Mouse (Mus musculus) MEL (cell line): ENCODE data around the gene Tpcn1.

Experiments
- CHD2 ChIP-seq: IDR thresholded peaks from 2 replicates; pipeline ENCODE4 v1.6.1; 2011; ENCODE audit warnings: low read length, improper control_type of control experiment
- CTCF ChIP-seq, 3 experiments: IDR thresholded peaks in 2 of 3; conservative IDR thresholded peaks in 1 of 3; 2 replicates each; pipeline ENCODE4 v1.5.1; 2011 to 2012; ENCODE audit warnings: low read length in 3 of 3, low read depth in 2 of 3, mild to moderate bottlenecking in 2 of 3, improper control_type of control experiment in 1 of 3, inconsistent platforms in 1 of 3, mixed read lengths in 1 of 3, moderate library complexity in 1 of 3; ENCODE audit not compliant: control insufficient read depth in 1 of 3, insufficient read depth in 1 of 3, poor library complexity in 1 of 3, severe bottlenecking in 1 of 3
- EP300 ChIP-seq, 2 experiments: IDR thresholded peaks; 2 replicates each; pipeline ENCODE4 v1.6.1; 2011; ENCODE audit warnings: improper control_type of control experiment in 2 of 2, low read length in 2 of 2, low read depth in 1 of 2, mild to moderate bottlenecking in 1 of 2
- ETS1 ChIP-seq: IDR thresholded peaks from 2 replicates; pipeline ENCODE4 v1.6.1; 2012; ENCODE audit warnings: low read depth, mild to moderate bottlenecking, inconsistent platforms, low read length, improper control_type of control experiment, moderate library complexity
- JUND ChIP-seq: IDR thresholded peaks from 2 replicates; pipeline ENCODE4 v1.6.1; 2011; ENCODE audit warnings: low read depth, mild to moderate bottlenecking, improper control_type of control experiment, low read length
- MAZ ChIP-seq: IDR thresholded peaks from 2 replicates; pipeline ENCODE4 v1.6.1; 2012; ENCODE audit warnings: low read depth, mild to moderate bottlenecking, inconsistent platforms, low read length, improper control_type of control experiment
- POLR2A ChIP-seq, 2 experiments: IDR thresholded peaks; 2 replicates each; pipeline ENCODE4 v1.6.1; 2011 to 2012; ENCODE audit warnings: low read length in 2 of 2, mild to moderate bottlenecking in 2 of 2, control low read depth in 1 of 2, improper control_type of control experiment in 1 of 2, low read depth in 1 of 2, moderate library complexity in 1 of 2; ENCODE audit not compliant: control insufficient read depth in 1 of 2, insufficient read depth in 1 of 2, poor library complexity in 1 of 2
- RAD21 ChIP-seq: IDR thresholded peaks from 2 replicates; pipeline ENCODE4 v1.6.1; 2011; ENCODE audit warnings: mild to moderate bottlenecking, low read depth, low read length, improper control_type of control experiment
- SIN3A ChIP-seq: IDR thresholded peaks from 2 replicates; pipeline ENCODE4 v1.6.1; 2012; ENCODE audit warnings: low read length, improper control_type of control experiment, inconsistent platforms
- TCF12 ChIP-seq: IDR thresholded peaks from 2 replicates; pipeline ENCODE4 v1.6.1; 2014; ENCODE audit warnings: low read depth, mild to moderate bottlenecking, inconsistent platforms, low read length, improper control_type of control experiment, moderate library complexity
- ZKSCAN1 ChIP-seq: IDR thresholded peaks from 2 replicates; pipeline ENCODE4 v1.6.1; 2012; ENCODE audit warnings: low read depth, mild to moderate bottlenecking, inconsistent platforms, low read length, improper control_type of control experiment, moderate library complexity

DNA sequence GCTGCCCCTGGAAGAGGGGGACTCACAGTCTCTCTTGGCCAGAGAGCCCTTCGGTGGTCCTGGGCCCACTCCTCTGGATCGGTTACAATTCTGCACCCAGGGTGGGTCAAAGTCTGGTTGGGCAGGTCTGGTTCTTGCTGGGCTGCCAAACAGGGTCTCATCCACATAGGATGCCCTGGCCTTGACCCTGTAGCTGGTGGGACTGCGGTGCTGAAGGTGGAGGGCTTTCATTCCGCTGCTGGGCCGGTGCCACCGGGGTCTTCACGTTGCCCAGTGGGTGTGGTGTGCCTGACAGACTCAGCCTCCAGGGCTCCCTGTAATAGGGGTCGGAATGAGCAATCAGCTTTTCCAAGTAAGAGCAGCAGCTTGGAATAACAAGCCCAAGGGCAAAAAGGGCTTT, 22.9 kb upstream of the Tpcn1 start:
- no peak for TF ChIP-seq ETS1
- TF ChIP-seq RAD21, result no peak
- TF ChIP-seq CTCF (IDR thresholded peaks at IDR 0.05 in 2 of 3, conservative IDR thresholded peaks at IDR 0.05 in 1 of 3; ENCODE audit: control insufficient read depth in 1 of 3, insufficient read depth in 1 of 3, low read depth in 2 of 3, low read length in 3 of 3, poor library complexity in 1 of 3, severe bottlenecking in 1 of 3), result no peak
- no peak for TF ChIP-seq POLR2A (IDR thresholded peaks at IDR 0.05; ENCODE audit: control insufficient read depth in 1 of 2, insufficient read depth in 1 of 2, low read depth in 1 of 2, low read length in 2 of 2, poor library complexity in 1 of 2)
- no peak for TF ChIP-seq MAZ
- no peak for TF ChIP-seq TCF12
- no peak for TF ChIP-seq CHD2
- TF ChIP-seq EP300 (IDR thresholded peaks at IDR 0.05; ENCODE audit: low read depth in 1 of 2, low read length in 2 of 2), result no peak
- no peak for TF ChIP-seq SIN3A
- TF ChIP-seq JUND, result no peak
- no peak for TF ChIP-seq ZKSCAN1
